In genomic region chr5:112771376-112771901, GRCm38 (mm10) we compare ENCODE assay signal across 19 mouse cellular contexts.
DNase-seq lines count a peak whose midpoint lies in the region; ATAC-seq lines count a peak whose summit lies in the region.
"Had no signal": no experiment of that assay in that cellular context is flagged by ENCODE, and none has a peak within 500 bp of the region (broad histone marks: within the 10 kb centered on the region; RNA-seq: fewer than 3 reads in every experiment).

No protein-coding gene starts in this region.

- H3K4me3 ChIP-seq in midbrain, embryonic 14.5 days (replicated peaks; ENCODE audit: low read depth, low read length): no peak overlapping the region
- no peak overlapping the region for H3K4me3 ChIP-seq in midbrain, embryonic 16.5 days (ENCODE audit: low read depth, low read length)
- H3K4me3 ChIP-seq in heart, embryonic 13.5 days: no peak overlapping the region
- H3K4me3 ChIP-seq: intestine, embryonic 15.5 days; lung, embryonic 15.5 days; neural tube, embryonic 15.5 days had no signal

- H3K36me3 ChIP-seq in midbrain, embryonic 14.5 days (ENCODE audit: control insufficient read depth, insufficient read depth, low read length): no peaks in the 10 kb centered on the region
- H3K36me3 ChIP-seq in midbrain, embryonic 16.5 days (ENCODE audit: control insufficient read depth, insufficient read depth, low read length): no peaks in the 10 kb centered on the region
- H3K36me3 ChIP-seq in heart, embryonic 13.5 days: peaks cover 59% of the 10 kb centered on the region
- H3K36me3 ChIP-seq: intestine, embryonic 15.5 days; lung, embryonic 15.5 days; neural tube, embryonic 15.5 days had no signal

- H3K9ac ChIP-seq in midbrain, embryonic 14.5 days (replicated peaks; ENCODE audit: low read length): no peak overlapping the region
- no peak overlapping the region for H3K9ac ChIP-seq in midbrain, embryonic 16.5 days (ENCODE audit: low read depth, low read length)
- no peak overlapping the region for H3K9ac ChIP-seq in heart, embryonic 13.5 days
- H3K9ac ChIP-seq: intestine, embryonic 15.5 days; lung, embryonic 15.5 days; neural tube, embryonic 15.5 days had no signal

- 66% methylated on average over 6 of the region's 6 CpGs for WGBS in midbrain, embryonic 14.5 days
- WGBS in midbrain, embryonic 16.5 days: 61% methylated on average over 6 of the region's 6 CpGs
- 44% methylated on average over 6 of the region's 6 CpGs for WGBS in heart, embryonic 13.5 days

- no peak overlapping the region for H3K4me2 ChIP-seq in midbrain, embryonic 14.5 days (ENCODE audit: low read length)
- no peak overlapping the region for H3K4me2 ChIP-seq in midbrain, embryonic 16.5 days (ENCODE audit: low read length)
- no peak overlapping the region for H3K4me2 ChIP-seq in heart, embryonic 13.5 days
- H3K4me2 ChIP-seq: intestine, embryonic 15.5 days; liver, embryonic 11.5 days; lung, embryonic 15.5 days; neural tube, embryonic 15.5 days had no signal

- peaks cover 9% of the 10 kb centered on the region; the same call in 1 of the 2 replicates for H3K4me1 ChIP-seq in midbrain, embryonic 14.5 days (ENCODE audit: control insufficient read depth, insufficient read depth, low read length)
- peaks cover 9% of the 10 kb centered on the region for H3K4me1 ChIP-seq in midbrain, embryonic 16.5 days (ENCODE audit: control insufficient read depth, insufficient read depth, low read length)
- peaks cover 24% of the 10 kb centered on the region for H3K4me1 ChIP-seq in heart, embryonic 13.5 days
- H3K4me1 ChIP-seq: intestine, embryonic 15.5 days; lung, embryonic 15.5 days had no signal

- ATAC-seq in midbrain, embryonic 14.5 days (ENCODE audit: low FRiP score, low TSS enrichment): no peak
- no peak for ATAC-seq in midbrain, embryonic 16.5 days
- ATAC-seq in heart, embryonic 13.5 days (ENCODE audit: extremely low read depth, insufficient number of reproducible peaks, low FRiP score, low TSS enrichment): 0 out of 2 replicates have a peak, but pooled peaks have one; percentile 33
- ATAC-seq: forebrain, embryonic 14.5 days; intestine, embryonic 15.5 days had no signal

- H3K27me3 ChIP-seq in midbrain, embryonic 14.5 days (ENCODE audit: control insufficient read depth, insufficient read depth, low read length): no peaks in the 10 kb centered on the region
- no peaks in the 10 kb centered on the region for H3K27me3 ChIP-seq in midbrain, embryonic 16.5 days (ENCODE audit: control insufficient read depth, insufficient read depth, low read depth, low read length)
- H3K27me3 ChIP-seq in heart, embryonic 13.5 days (replicated peaks): peaks cover 17% of the 10 kb centered on the region
- H3K27me3 ChIP-seq: intestine, embryonic 15.5 days; lung, embryonic 15.5 days had no signal

- peak; percentile 21 to 25 for DNase-seq in heart, adult 18-20 months
- DNase-seq in heart, adult 11 months: no peak
- DNase-seq in midbrain, embryonic 14.5 days: peak; percentile 19
- DNase-seq in yolk sac, embryonic 10.5 days (ENCODE audit: low spot score): peak; percentile 21
- no peak for DNase-seq in right cerebral cortex, postnatal 14 days
- DNase-seq in ovary, postnatal 10 days (ENCODE audit: low spot score): no peak
- DNase-seq: B cell, adult 2 months; cerebellum, adult 9-11 months; embryo, embryonic 11 days; kidney, postnatal 14 days; retina, postnatal 1 day; thymus, adult 18-20 months had no signal

- no peak overlapping the region for H3K27ac ChIP-seq in midbrain, embryonic 14.5 days (replicated peaks; ENCODE audit: low read depth, low read length)
- no peak overlapping the region for H3K27ac ChIP-seq in midbrain, embryonic 16.5 days (ENCODE audit: low read length)
- peak overlapping the region; percentile 56 for H3K27ac ChIP-seq in heart, embryonic 13.5 days (replicated peaks)
- H3K27ac ChIP-seq: intestine, embryonic 15.5 days; lung, embryonic 15.5 days; neural tube, embryonic 15.5 days had no signal

- no peaks in the 10 kb centered on the region for H3K9me3 ChIP-seq in midbrain, embryonic 14.5 days (ENCODE audit: control insufficient read depth, low read length)
- H3K9me3 ChIP-seq in midbrain, embryonic 16.5 days (replicated peaks; ENCODE audit: control insufficient read depth, low read length, poor library complexity, severe bottlenecking): 0 out of 2 replicates have a peak, but pooled peaks cover 3% of the 10 kb centered on the region
- no peaks in the 10 kb centered on the region for H3K9me3 ChIP-seq in heart, embryonic 13.5 days
- H3K9me3 ChIP-seq: intestine, embryonic 15.5 days; lung, embryonic 15.5 days; neural tube, embryonic 15.5 days had no signal

Comparison
In these comparisons a context has a peak if more than half of its experiments do, and no peak if none do; other contexts are left out.
1. DNase-seq: peak in heart, adult 18-20 months (2 of 2), midbrain, embryonic 14.5 days (single experiment) and yolk sac, embryonic 10.5 days (single experiment); none in heart, adult 11 months (single experiment), right cerebral cortex, postnatal 14 days (single experiment) and ovary, postnatal 10 days (single experiment).